Mouse (Mus musculus) lung, embryonic 14.5 days (tissue): ENCODE results near the gene Slc5a2. TPM values are rescaled to one million over a fixed set of nuclear protein-coding genes. Genes with fewer than 3 reads are reported as not detected.
A peak's percentile ranks its signal among the peaks of the same experiment; 100 is the strongest.

Experiments
- ATAC-seq: fragments of 200-750 bp; cut with Nextera tagmentation; 2 replicates; pipeline ENCODE4 v1.8.0; 2017; ENCODE audit warnings: mild to moderate bottlenecking, moderate TSS enrichment, moderate library complexity; ENCODE audit not compliant: insufficient read depth
- DNase-seq: peaks from one replicate; pipeline ENCODE4 v3.0.0-alpha.2; 2015
- H3K27ac ChIP-seq: fragments of 300-500 bp; sonication (generic); 2 replicates; pipeline ENCODE4 v1.5.1; 2014; ENCODE audit warnings: low read depth, mild to moderate bottlenecking, moderate library complexity
- H3K27me3 ChIP-seq: fragments of 300-500 bp; sonication (generic); 2 replicates; pipeline ENCODE4 v1.6.1; 2014; ENCODE audit warnings: low read length, control low read depth; ENCODE audit not compliant: insufficient read depth
- H3K36me3 ChIP-seq: fragments of 300-500 bp; sonication (generic); 2 replicates; pipeline ENCODE4 v1.6.1; 2014; ENCODE audit warnings: control low read depth; ENCODE audit not compliant: insufficient read depth
- H3K4me1 ChIP-seq: fragments of 300-500 bp; sonication (generic); 2 replicates; pipeline ENCODE4 v1.6.1; 2014; ENCODE audit warnings: antibody characterized with exemption, control low read depth; ENCODE audit not compliant: insufficient read depth
- H3K4me2 ChIP-seq: fragments of 300-500 bp; sonication (generic); 2 replicates; pipeline ENCODE4 v1.6.1; 2014; ENCODE audit warnings: mild to moderate bottlenecking
- H3K4me3 ChIP-seq: fragments of 300-500 bp; sonication (generic); 2 replicates; pipeline ENCODE4 v1.5.1; 2014; ENCODE audit warnings: low read depth, low read length
- H3K9ac ChIP-seq: fragments of 300-500 bp; sonication (generic); 2 replicates; pipeline ENCODE4 v1.6.1; 2014
- H3K9me3 ChIP-seq: fragments of 300-500 bp; sonication (generic); 2 replicates; pipeline ENCODE4 v1.6.1; 2016; ENCODE audit warnings: low read depth, low read length, control low read depth
- CTCF ChIP-seq: IDR thresholded peaks from 2 replicates; pipeline ENCODE4 v1.5.1; 2016; ENCODE audit warnings: antibody characterized with exemption, low read depth
- WGBS: fragments of 180-500 bp; shearing (Covaris S2); extraction: QIAGEN DNeasy Blood & Tissue Kit; methylation state at CpG from one replicate; pipeline ENCODE4 v1.1.7; 2014; 5-methylcytosine and 5-hydroxymethylcytosine counted together
- polyA plus RNA-seq: library from polyadenylated mRNA; unstranded; fragments of >200 nt; fragmentation: Nextera tagmentation; extraction: Ambion mirVana; gene quantifications from 2 replicates; pipeline ENCODE4 v1.2.1, GENCODE M21; 2014

Gene Slc5a2
- polyA plus RNA-seq, 1 experiment from 2014 or later: 0.37 TPM

DNA sequence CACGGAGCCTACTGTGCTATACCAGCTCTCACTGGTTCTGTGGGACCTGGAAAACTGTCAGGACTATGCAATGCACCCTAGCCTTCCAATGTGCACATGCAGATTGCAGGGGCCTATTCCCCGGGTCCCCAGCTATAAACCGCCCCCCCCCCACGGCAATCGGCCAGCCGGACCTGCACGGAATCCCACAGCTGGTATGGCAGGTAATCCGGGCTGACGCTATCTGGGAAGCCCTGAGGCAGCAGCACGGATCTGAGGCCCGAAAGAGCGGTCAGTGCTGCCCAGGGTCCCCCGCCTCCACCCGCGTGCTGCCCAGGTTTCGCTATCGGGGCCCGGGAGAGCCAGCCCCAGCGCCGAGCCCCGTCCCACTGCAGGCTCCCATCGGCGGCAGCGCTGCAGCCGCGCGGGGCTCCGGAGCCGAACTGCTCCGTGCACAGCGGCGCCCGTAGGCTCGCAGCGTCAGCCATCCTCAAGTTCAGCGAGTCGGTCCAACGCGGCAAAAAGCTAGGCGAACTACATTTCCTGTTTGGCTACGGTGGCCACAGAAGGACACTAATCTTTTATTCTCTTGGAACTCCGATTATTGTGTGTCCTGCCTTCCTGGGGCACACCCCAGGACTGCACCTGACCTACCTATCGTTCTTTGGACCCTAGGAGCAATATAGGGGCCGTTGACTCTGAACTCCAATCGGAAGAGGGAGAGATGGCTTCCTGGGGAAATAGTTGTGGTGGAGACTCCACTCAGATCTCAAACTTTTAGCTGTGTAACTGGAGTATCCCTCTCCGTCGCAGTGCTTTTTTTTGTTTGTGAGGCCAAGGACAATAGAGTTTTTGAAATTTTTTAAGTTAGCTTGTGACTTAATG is 32.4 kb downstream of the Slc5a2 start, which contains the start of gene BC017158:
Gene BC017158 (minus strand): TSS at position 554 of the 864 bp plus-strand sequence.
- DNase-seq (peak; percentile 89), ATAC-seq (peak; percentile 75)
- no peaks in the 10 kb centered on the region for H3K9me3 ChIP-seq
- no peak for TF ChIP-seq CTCF
- 1% methylated on average over 45 of the region's 47 CpGs for WGBS
- peak within 1 kb of the TSS; percentile 92 for H3K9ac ChIP-seq
- H3K4me3 ChIP-seq: peak within 1 kb of the TSS; percentile 93
- H3K27ac ChIP-seq: peak within 1 kb of the TSS; percentile 93
- peaks cover 4% of the 10 kb centered on the region; the same call in 1 of the 2 replicates for H3K4me1 ChIP-seq
- H3K4me2 ChIP-seq: peak within 1 kb of the TSS; percentile 94
- no peaks in the 10 kb centered on the region for H3K27me3 ChIP-seq
- H3K36me3 ChIP-seq: peaks cover 14% of the 10 kb centered on the region

DNA sequence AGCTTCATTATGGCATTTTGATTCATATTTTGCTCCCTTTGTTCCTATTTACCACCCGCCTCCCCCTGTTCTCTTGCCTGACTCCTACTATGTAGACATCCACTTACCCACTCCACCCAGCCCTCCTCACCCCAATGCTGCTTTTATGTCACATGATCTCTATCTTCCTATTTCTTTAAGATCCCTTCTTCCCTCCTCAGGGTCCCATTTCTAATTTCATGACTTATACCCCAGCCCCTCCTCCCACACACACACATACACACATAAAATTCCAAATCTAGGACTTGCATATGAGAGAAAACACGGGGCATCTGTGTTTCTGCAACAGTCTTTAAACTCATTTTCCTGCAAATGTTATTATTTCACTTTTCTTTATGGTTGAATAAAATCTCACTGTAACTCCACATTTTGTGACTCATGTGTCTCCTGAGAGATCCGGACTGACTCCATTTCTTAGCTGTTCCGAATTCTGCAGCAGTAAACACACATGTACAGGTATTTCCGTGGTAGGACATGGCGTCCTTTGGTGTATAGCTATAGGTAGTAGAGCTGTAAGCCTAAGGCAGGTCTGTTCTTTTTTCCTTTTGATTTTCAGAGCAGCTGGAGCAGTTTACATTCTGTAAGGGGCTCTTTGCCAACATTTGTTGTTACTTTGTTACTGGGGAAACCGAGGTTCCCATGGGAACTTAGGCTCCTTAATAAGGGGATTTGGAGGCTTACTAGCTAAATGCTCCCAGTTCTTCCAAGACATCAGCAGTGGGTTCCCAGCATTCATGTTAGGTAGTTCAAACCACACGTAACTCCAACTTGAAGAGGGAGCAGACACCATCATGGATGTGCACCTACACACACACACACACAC is 33.3 kb downstream of the Slc5a2 start:
- WGBS: 79% methylated on average over 8 of the region's 8 CpGs
- Histone ChIP-seq H3K4me2 (peak overlapping the region; percentile 94), H3K27ac (peak overlapping the region; percentile 93; the same call in 1 of the 2 replicates), H3K36me3 (0 out of 2 replicates have a peak, but pooled peaks cover 10% of the 10 kb centered on the region), H3K9ac (peak overlapping the region; percentile 92), H3K27me3 (no peaks in the 10 kb centered on the region), H3K9me3 (no peaks in the 10 kb centered on the region), H3K4me1 (peaks cover 4% of the 10 kb centered on the region; the same call in 1 of the 2 replicates), H3K4me3 (peak overlapping the region; percentile 93)
- ATAC-seq (0 out of 2 replicates have a peak, but pooled peaks have one; percentile 16), DNase-seq (peak; percentile 82)
- TF ChIP-seq CTCF: no peak

DNA sequence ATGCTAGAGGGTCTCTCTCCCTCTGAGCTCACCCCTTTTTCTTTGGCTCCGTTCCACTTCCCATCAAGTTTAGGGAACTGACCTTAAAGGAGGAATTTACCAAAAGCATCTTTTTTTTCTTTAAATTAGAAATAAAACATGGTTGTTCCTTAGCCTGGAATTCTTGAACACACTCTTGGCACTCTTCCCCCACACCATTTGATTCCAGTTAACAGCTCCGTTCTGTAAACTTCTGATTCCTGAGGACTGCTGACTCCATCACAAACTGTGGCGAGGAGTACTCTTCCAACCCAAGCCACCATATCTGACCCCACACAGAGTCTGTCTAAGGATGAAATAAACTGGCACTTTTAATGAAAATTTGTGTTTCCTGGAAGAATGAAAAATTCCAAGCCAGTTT is 35.5 kb downstream of the Slc5a2 start:
- no peaks in the 10 kb centered on the region for H3K27me3 ChIP-seq
- H3K9me3 ChIP-seq: no peaks in the 10 kb centered on the region
- H3K4me2 ChIP-seq: no peak overlapping the region
- peaks cover 4% of the 10 kb centered on the region; the same call in 1 of the 2 replicates for H3K4me1 ChIP-seq
- TF ChIP-seq CTCF: no peak
- DNase-seq (peak; percentile 57), ATAC-seq (no peak)
- no peak overlapping the region for H3K27ac ChIP-seq
- 52% methylated on average over 3 of the region's 3 CpGs for WGBS
- H3K9ac ChIP-seq: no peak overlapping the region
- 0 out of 2 replicates have a peak, but pooled peaks cover under 1% of the 10 kb centered on the region for H3K36me3 ChIP-seq
- H3K4me3 ChIP-seq: no peak overlapping the region

DNA sequence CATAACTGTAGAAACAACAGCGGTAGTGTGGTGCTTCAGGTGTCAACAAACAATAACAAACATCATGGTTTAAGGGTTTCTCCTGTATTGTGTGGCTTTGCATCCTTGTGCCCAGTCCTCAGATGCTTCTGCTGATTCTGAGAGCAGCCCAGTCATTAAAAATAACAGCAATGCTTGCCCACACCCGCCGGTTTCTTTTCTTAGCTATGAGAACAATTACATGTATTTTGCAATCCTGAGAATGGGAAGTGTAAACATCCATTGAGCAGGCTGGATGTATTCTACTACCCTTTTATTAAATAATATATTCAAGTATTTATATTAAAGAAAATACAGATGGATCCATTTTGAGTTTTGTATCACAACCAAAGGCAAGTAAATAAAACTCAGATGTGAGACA is 36.7 kb downstream of the Slc5a2 start:
- no peak overlapping the region for H3K27ac ChIP-seq
- 81% methylated on average over 3 of the region's 3 CpGs for WGBS
- H3K9ac ChIP-seq: no peak overlapping the region
- DNase-seq (no peak), ATAC-seq (no peak)
- H3K9me3 ChIP-seq: no peaks in the 10 kb centered on the region
- H3K4me3 ChIP-seq: no peak overlapping the region
- H3K4me2 ChIP-seq: no peak overlapping the region
- H3K36me3 ChIP-seq: no peaks in the 10 kb centered on the region
- H3K27me3 ChIP-seq: no peaks in the 10 kb centered on the region
- no peak for TF ChIP-seq CTCF
- peaks cover 4% of the 10 kb centered on the region; the same call in 1 of the 2 replicates for H3K4me1 ChIP-seq

DNA sequence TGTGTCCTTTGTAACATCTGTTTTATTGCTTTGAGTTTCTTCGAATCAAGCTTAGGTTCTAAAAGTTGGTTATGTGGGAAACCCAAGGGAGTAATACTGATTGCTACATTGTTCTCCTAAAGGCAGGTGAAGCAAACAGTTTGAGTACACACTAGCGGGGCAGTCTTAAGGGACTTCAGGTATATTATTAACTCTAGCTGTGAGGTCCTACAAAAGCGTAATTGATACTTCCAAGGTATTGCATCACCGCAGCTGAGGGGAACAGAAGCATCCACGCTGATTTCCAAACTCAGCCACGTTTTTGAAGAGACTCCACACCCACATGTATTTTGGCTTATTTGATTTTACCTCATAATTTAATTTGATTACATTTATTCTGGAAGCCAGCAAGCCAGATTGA is 38.7 kb downstream of the Slc5a2 start:
- Histone ChIP-seq H3K4me1 (no peaks in the 10 kb centered on the region), H3K36me3 (no peaks in the 10 kb centered on the region), H3K4me2 (0 out of 2 replicates have a peak overlapping the region, but pooled peaks have one; percentile 10), H3K27me3 (no peaks in the 10 kb centered on the region), H3K9ac (no peak overlapping the region; the same call in 1 of the 2 replicates), H3K27ac (peak overlapping the region; percentile 74), H3K4me3 (no peak overlapping the region), H3K9me3 (no peaks in the 10 kb centered on the region)
- 55% methylated on average over 6 of the region's 6 CpGs for WGBS
- DNase-seq (peak; percentile 62), ATAC-seq (peak; percentile 30; the same call in 1 of the 2 replicates)
- no peak for TF ChIP-seq CTCF

DNA sequence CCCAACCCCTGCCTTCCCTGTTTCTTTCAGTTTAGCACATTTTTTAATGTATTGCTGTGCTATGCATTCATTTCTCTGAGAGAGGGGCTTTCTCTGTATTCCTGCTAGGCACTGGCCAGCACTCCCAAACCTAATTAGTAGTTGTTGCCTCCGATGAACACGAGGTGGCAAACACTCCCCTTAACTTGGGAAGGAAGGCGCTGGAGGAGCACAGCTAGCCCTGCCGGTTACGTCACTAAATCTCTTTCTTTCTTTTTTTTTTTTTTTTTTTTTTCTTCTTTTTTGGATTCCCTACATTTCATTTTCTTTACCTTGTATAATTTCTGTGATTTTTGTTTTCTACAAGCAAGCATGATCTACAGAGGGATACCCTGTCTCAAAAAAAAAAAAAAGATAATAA is 39.5 kb downstream of the Slc5a2 start:
- H3K27me3 ChIP-seq: no peaks in the 10 kb centered on the region
- DNase-seq (peak; percentile 86), ATAC-seq (peak; percentile 69)
- H3K4me3 ChIP-seq: no peak overlapping the region
- no peaks in the 10 kb centered on the region for H3K9me3 ChIP-seq
- WGBS: 7% methylated on average over 5 of the region's 5 CpGs
- peak; percentile 73 for TF ChIP-seq CTCF
- H3K27ac ChIP-seq: peak overlapping the region; percentile 74
- no peak overlapping the region for H3K9ac ChIP-seq
- H3K4me1 ChIP-seq: peaks cover 4% of the 10 kb centered on the region
- no peaks in the 10 kb centered on the region for H3K36me3 ChIP-seq
- no peak overlapping the region for H3K4me2 ChIP-seq
